Mouse (Mus musculus): Measurements from ENCODE around the gene Pex16. TPM values are rescaled to one million over a fixed set of nuclear protein-coding genes. Genes with fewer than 3 reads are reported as not detected.
"Not testable (repeated sequence)": the region's sequence is repeated elsewhere in the genome, so short reads cannot be mapped to it uniquely, and the experiment has no call there.

Pex16 gene
- total and polyA plus RNA-seq, 2 experiments from 2014 or later: 31.8 to 43.4 TPM

GRCm38 (mm10) chr2:92391116-92391515 is 16.6 kb downstream of the Pex16 start:
- no peak overlapping the region for H3K9ac ChIP-seq (replicated peaks; ENCODE audit: low read length, poor library complexity, severe bottlenecking)
- H3K36me3 ChIP-seq (ENCODE audit: insufficient read depth, low read length): peaks cover 16% of the 10 kb centered on the region
- DNase-seq (ENCODE audit: low spot score) (no peak), ATAC-seq (ENCODE audit: low FRiP score) (no peak)
- no peak overlapping the region; the same call in 1 of the 2 replicates for H3K4me2 ChIP-seq (ENCODE audit: low read depth, low read length, poor library complexity, severe bottlenecking)
- no peak overlapping the region for H3K4me3 ChIP-seq (ENCODE audit: low read depth, low read length)
- no peaks in the 10 kb centered on the region for H3K9me3 ChIP-seq (ENCODE audit: low read length)
- H3K27ac ChIP-seq (ENCODE audit: low read depth, low read length): no peak overlapping the region
- 85% methylated on average over 8 of the region's 8 CpGs for WGBS
- TF ChIP-seq CTCF (IDR thresholded peaks at IDR 0.05): no peak
- H3K4me1 ChIP-seq (ENCODE audit: insufficient read depth, low read length): peaks cover 16% of the 10 kb centered on the region
- no peaks in the 10 kb centered on the region for H3K27me3 ChIP-seq (ENCODE audit: insufficient read depth, low read length)

GRCm38 (mm10) chr2:92391703-92392317 is 17.3 kb downstream of the Pex16 start:
- H3K27me3 ChIP-seq (ENCODE audit: insufficient read depth, low read length): no peaks in the 10 kb centered on the region
- peak overlapping the region; percentile 51 for H3K4me2 ChIP-seq (ENCODE audit: low read depth, low read length, poor library complexity, severe bottlenecking)
- TF ChIP-seq CTCF (IDR thresholded peaks at IDR 0.05): no peak
- peaks cover 16% of the 10 kb centered on the region for H3K4me1 ChIP-seq (ENCODE audit: insufficient read depth, low read length)
- H3K9ac ChIP-seq (replicated peaks; ENCODE audit: low read length, poor library complexity, severe bottlenecking): peak overlapping the region; percentile 59
- no peaks in the 10 kb centered on the region for H3K9me3 ChIP-seq (ENCODE audit: low read length)
- 17% methylated on average over 11 of the region's 11 CpGs for WGBS
- DNase-seq (ENCODE audit: low spot score) (no peak), ATAC-seq (ENCODE audit: low FRiP score) (0 out of 2 replicates have a peak, but pooled peaks have one; percentile 1)
- H3K27ac ChIP-seq (ENCODE audit: low read depth, low read length): peak overlapping the region; percentile 73
- peaks cover 9% of the 10 kb centered on the region for H3K36me3 ChIP-seq (ENCODE audit: insufficient read depth, low read length)
- H3K4me3 ChIP-seq (ENCODE audit: low read depth, low read length): peak overlapping the region; percentile 23

DNA sequence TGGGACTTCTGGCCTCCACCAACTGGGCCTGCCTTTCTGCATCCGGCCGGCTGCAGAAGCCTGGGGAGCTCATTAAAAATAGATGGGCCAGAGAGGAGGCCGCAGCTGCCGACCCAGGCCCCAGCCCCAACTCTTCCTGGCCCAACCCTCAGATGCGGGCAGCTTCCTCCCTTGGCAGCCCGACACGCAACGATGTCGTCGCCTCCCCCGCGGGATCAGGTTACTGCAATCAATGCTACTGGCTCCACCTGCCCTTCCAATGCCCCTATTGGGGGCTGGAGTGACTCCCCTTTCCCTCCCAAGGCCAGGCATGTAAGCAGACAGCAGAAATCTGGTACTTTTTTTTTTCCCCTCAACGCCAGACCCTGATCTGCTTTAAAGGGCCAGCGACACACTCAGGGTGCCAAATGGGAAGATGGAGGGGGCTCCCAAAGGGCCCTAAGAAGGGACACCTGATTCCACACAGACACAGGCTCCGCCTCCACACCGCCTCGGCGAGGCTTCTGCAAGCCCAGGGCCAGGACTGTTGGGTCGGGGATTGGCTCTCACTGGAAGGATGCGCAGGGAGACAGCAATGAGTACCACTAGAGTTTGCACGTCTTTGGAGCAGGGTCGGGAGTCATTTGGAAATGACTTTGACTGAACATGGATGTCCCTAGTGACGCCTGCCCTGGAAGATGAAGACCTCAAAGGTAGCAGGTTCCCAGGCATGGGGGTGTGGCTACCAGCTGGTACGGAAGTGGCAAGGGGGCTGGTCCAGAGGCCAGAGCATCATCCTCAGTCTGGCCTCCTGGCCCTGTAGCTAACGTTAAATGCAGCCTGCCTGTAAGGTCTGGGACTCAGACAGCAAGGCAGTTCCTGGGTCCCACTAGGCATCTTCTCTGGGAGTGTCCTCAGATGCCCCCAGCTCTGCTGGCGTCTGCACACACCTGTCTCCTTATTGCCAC is 18.1 kb downstream of the Pex16 start:
- no peak for TF ChIP-seq CTCF (IDR thresholded peaks at IDR 0.05)
- peak overlapping the region; percentile 59 for H3K9ac ChIP-seq (replicated peaks; ENCODE audit: low read length, poor library complexity, severe bottlenecking)
- peak; percentile 72 for DNase-seq (ENCODE audit: low spot score)
- H3K27ac ChIP-seq (ENCODE audit: low read depth, low read length): peak overlapping the region; percentile 73
- no peak for ATAC-seq (ENCODE audit: low FRiP score)
- no peaks in the 10 kb centered on the region for H3K9me3 ChIP-seq (ENCODE audit: low read length)
- peak overlapping the region; percentile 23 for H3K4me3 ChIP-seq (ENCODE audit: low read depth, low read length)
- no peaks in the 10 kb centered on the region for H3K27me3 ChIP-seq (ENCODE audit: insufficient read depth, low read length)
- WGBS: 7% methylated on average over 23 of the region's 26 CpGs
- H3K4me1 ChIP-seq (ENCODE audit: insufficient read depth, low read length): peaks cover 16% of the 10 kb centered on the region
- H3K36me3 ChIP-seq (ENCODE audit: insufficient read depth, low read length): peaks cover 1% of the 10 kb centered on the region; the same call in 1 of the 2 replicates
- peak overlapping the region; percentile 51 for H3K4me2 ChIP-seq (ENCODE audit: low read depth, low read length, poor library complexity, severe bottlenecking)

- Histone ChIP-seq H3K4me2 (ENCODE audit: low read depth, low read length, poor library complexity, severe bottlenecking) (no peak overlapping the region), H3K27ac (ENCODE audit: low read depth, low read length) (no peak overlapping the region), H3K27me3 (ENCODE audit: insufficient read depth, low read length) (no peaks in the 10 kb centered on the region), H3K36me3 (ENCODE audit: insufficient read depth, low read length) (no peaks in the 10 kb centered on the region), H3K9me3 (ENCODE audit: low read length) (no peaks in the 10 kb centered on the region), H3K4me1 (ENCODE audit: insufficient read depth, low read length) (peaks cover 16% of the 10 kb centered on the region; the same call in 1 of the 2 replicates), H3K9ac (replicated peaks; ENCODE audit: low read length, poor library complexity, severe bottlenecking) (no peak overlapping the region), H3K4me3 (ENCODE audit: low read depth, low read length) (no peak overlapping the region)
- ATAC-seq (ENCODE audit: low FRiP score) (no peak), DNase-seq (ENCODE audit: low spot score) (no peak)
- WGBS: 90% methylated on average over 3 of the region's 3 CpGs
- no peak for TF ChIP-seq CTCF (IDR thresholded peaks at IDR 0.05)
These were observed 21.1 kb downstream of the Pex16 start for GRCm38 (mm10) chr2:92395535-92395934.

GRCm38 (mm10) chr2:92397436-92397835 is 23.0 kb downstream of the Pex16 start:
- Histone ChIP-seq H3K9me3 (ENCODE audit: low read length) (no peaks in the 10 kb centered on the region), H3K27me3 (ENCODE audit: insufficient read depth, low read length) (no peaks in the 10 kb centered on the region), H3K9ac (replicated peaks; ENCODE audit: low read length, poor library complexity, severe bottlenecking) (no peak overlapping the region), H3K4me1 (ENCODE audit: insufficient read depth, low read length) (peaks cover 13% of the 10 kb centered on the region; the same call in 1 of the 2 replicates), H3K27ac (ENCODE audit: low read depth, low read length) (no peak overlapping the region), H3K4me2 (ENCODE audit: low read depth, low read length, poor library complexity, severe bottlenecking) (no peak overlapping the region), H3K36me3 (ENCODE audit: insufficient read depth, low read length) (no peaks in the 10 kb centered on the region), H3K4me3 (ENCODE audit: low read depth, low read length) (no peak overlapping the region)
- TF ChIP-seq CTCF (IDR thresholded peaks at IDR 0.05): no peak
- ATAC-seq (ENCODE audit: low FRiP score) (no peak), DNase-seq (ENCODE audit: low spot score) (no peak)
- WGBS: 95% methylated on average over 1 of the region's 1 CpGs

DNA sequence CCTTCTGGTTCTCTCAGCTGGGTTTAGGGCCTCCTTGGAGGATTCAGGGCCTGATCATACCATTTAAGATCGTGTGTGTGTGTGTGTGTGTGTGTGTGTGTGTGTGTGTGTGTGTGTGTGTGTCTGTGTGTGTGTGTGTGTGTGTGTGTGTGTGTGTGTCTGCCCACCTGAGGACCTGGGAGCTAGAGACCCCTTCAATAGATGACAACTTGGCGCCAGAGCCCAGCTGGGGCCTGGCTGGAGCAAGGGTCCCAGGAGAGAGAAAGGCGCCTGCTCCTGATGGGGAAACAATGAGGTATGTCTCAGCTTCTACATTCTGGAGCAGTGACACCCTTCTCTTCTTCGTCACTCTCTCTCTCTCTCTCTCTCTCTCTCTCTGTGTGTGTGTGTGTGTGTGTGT is 25.4 kb downstream of the Pex16 start:
- Histone ChIP-seq H3K4me2 (ENCODE audit: low read depth, low read length, poor library complexity, severe bottlenecking) (peak overlapping the region; percentile 65), H3K4me1 (ENCODE audit: insufficient read depth, low read length) (peaks cover 11% of the 10 kb centered on the region; the same call in 1 of the 2 replicates), H3K36me3 (ENCODE audit: insufficient read depth, low read length) (peaks cover 14% of the 10 kb centered on the region), H3K27ac (ENCODE audit: low read depth, low read length) (peak overlapping the region; percentile 74), H3K9ac (replicated peaks; ENCODE audit: low read length, poor library complexity, severe bottlenecking) (0 out of 2 replicates have a peak overlapping the region, but pooled peaks have one; percentile 19), H3K4me3 (ENCODE audit: low read depth, low read length) (peak overlapping the region; percentile 67)
- ATAC-seq (ENCODE audit: low FRiP score); H3K27me3 ChIP-seq (ENCODE audit: insufficient read depth, low read length); H3K9me3 ChIP-seq (ENCODE audit: low read length): not testable (repeated sequence)
- peak; percentile 16 for DNase-seq (ENCODE audit: low spot score)
- WGBS: 21% methylated on average over 3 of the region's 4 CpGs

Data from midbrain, postnatal 0 days (tissue).